Mouse (Mus musculus): Measurements from ENCODE around the gene Soga1.

- TF ChIP-seq CTCF (IDR thresholded peaks at IDR 0.05; ENCODE audit: insufficient read depth, low read depth, low read length) (no peak), POLR2A (IDR thresholded peaks at IDR 0.05; ENCODE audit: insufficient read depth, low read depth, low read length) (no peak)
Measured at GRCm38 (mm10) chr2:157074186-157074724, 4.8 kb downstream of the Soga1 start.
